Mouse (Mus musculus): ENCODE results near the gene Srxn1. TPM values are rescaled to one million over a fixed set of nuclear protein-coding genes. Genes with fewer than 3 reads are reported as not detected.
A peak's percentile ranks its signal among the peaks of the same experiment; 100 is the strongest.
"Not testable (repeated sequence)": the region's sequence is repeated elsewhere in the genome, so short reads cannot be mapped to it uniquely, and the experiment has no call there.

The Srxn1 gene
- polyA plus RNA-seq (2012; rRNA removed): 91.2 and 95.2 TPM in 2 replicates

- DNase-seq (ENCODE audit: extremely low spot score in 1 of 2, low spot score in 1 of 2): peak; percentile 77 to 89
These were observed at the start of gene Srxn1 for GRCm38 (mm10) chr2:152105318-152106224. Gene Srxn1 (plus strand): TSS chr2:152105516.

- no peak for DNase-seq (ENCODE audit: extremely low spot score in 1 of 2, low spot score in 1 of 2)
These were observed 48.7 kb upstream of the Srxn1 start for GRCm38 (mm10) chr2:152056368-152057251.

- DNase-seq (ENCODE audit: extremely low spot score in 1 of 2, low spot score in 1 of 2): no peak
These were observed 48.1 kb upstream of the Srxn1 start for GRCm38 (mm10) chr2:152057252-152057563.

GRCm38 (mm10) chr2:152062817-152063216 is 42.5 kb upstream of the Srxn1 start:
- not testable (repeated sequence) for DNase-seq (ENCODE audit: extremely low spot score in 1 of 2, low spot score in 1 of 2)

GRCm38 (mm10) chr2:152068660-152069433 is 36.5 kb upstream of the Srxn1 start:
- DNase-seq (ENCODE audit: extremely low spot score in 1 of 2, low spot score in 1 of 2): no peak

- no peak for DNase-seq (ENCODE audit: extremely low spot score in 1 of 2, low spot score in 1 of 2)
These were observed 35.9 kb upstream of the Srxn1 start for GRCm38 (mm10) chr2:152069434-152069786.

GRCm38 (mm10) chr2:152069941-152070340 is 35.4 kb upstream of the Srxn1 start:
- DNase-seq (ENCODE audit: extremely low spot score in 1 of 2, low spot score in 1 of 2): no peak

- no peak for DNase-seq (ENCODE audit: extremely low spot score in 1 of 2, low spot score in 1 of 2)
These were observed 30.8 kb upstream of the Srxn1 start for GRCm38 (mm10) chr2:152074521-152074920.

GRCm38 (mm10) chr2:152075294-152075889 is 29.9 kb upstream of the Srxn1 start:
- no peak for DNase-seq (ENCODE audit: extremely low spot score in 1 of 2, low spot score in 1 of 2)

- no peak for DNase-seq (ENCODE audit: extremely low spot score in 1 of 2, low spot score in 1 of 2)
These were observed 28.0 kb upstream of the Srxn1 start for GRCm38 (mm10) chr2:152077337-152077736.

- no peak for DNase-seq (ENCODE audit: extremely low spot score in 1 of 2, low spot score in 1 of 2)
These were observed 24.4 kb upstream of the Srxn1 start, which contains the start of gene Scrt2 for GRCm38 (mm10) chr2:152080685-152081541. Gene Scrt2 (plus strand): TSS chr2:152081529.

GRCm38 (mm10) chr2:152081641-152082448 is 23.5 kb upstream of the Srxn1 start:
- DNase-seq (ENCODE audit: extremely low spot score in 1 of 2, low spot score in 1 of 2): peak in 1 of 2 experiments; percentile 62

GRCm38 (mm10) chr2:152082456-152083285 is 22.6 kb upstream of the Srxn1 start:
- no peak for DNase-seq (ENCODE audit: extremely low spot score in 1 of 2, low spot score in 1 of 2)

- DNase-seq (ENCODE audit: extremely low spot score in 1 of 2, low spot score in 1 of 2): no peak
These were observed 21.9 kb upstream of the Srxn1 start for GRCm38 (mm10) chr2:152083411-152083810.

GRCm38 (mm10) chr2:152084298-152084697 is 21.0 kb upstream of the Srxn1 start:
- no peak for DNase-seq (ENCODE audit: extremely low spot score in 1 of 2, low spot score in 1 of 2)

GRCm38 (mm10) chr2:152085414-152085813 is 19.9 kb upstream of the Srxn1 start:
- DNase-seq (ENCODE audit: extremely low spot score in 1 of 2, low spot score in 1 of 2): no peak

- DNase-seq (ENCODE audit: extremely low spot score in 1 of 2, low spot score in 1 of 2): no peak
These were observed 18.9 kb upstream of the Srxn1 start for GRCm38 (mm10) chr2:152086451-152086850.

GRCm38 (mm10) chr2:152087111-152087510 is 18.2 kb upstream of the Srxn1 start:
- DNase-seq (ENCODE audit: extremely low spot score in 1 of 2, low spot score in 1 of 2): peak in 1 of 2 experiments; percentile 53

All from frontal cortex, adult 2 months (tissue).